Mouse (Mus musculus): Measurements from ENCODE around the gene Efcab3.

GRCm38 (mm10) chr11:105030229-105030628 is 33.2 kb upstream of the Efcab3 start:
- no peak for TF ChIP-seq CTCF (IDR thresholded peaks at IDR 0.05; ENCODE audit: borderline replicate concordance, insufficient read depth, low read depth, low read length)
- TF ChIP-seq POLR2A (IDR thresholded peaks at IDR 0.05; ENCODE audit: borderline replicate concordance, insufficient read depth, low read length): no peak

Measured in cerebellum, adult 2 months (tissue).